Mouse (Mus musculus): ENCODE data around the gene Muc5b. TPM values are rescaled to one million over a fixed set of nuclear protein-coding genes. Genes with fewer than 3 reads are reported as not detected.
"Not testable (repeated sequence)": the region's sequence is repeated elsewhere in the genome, so short reads cannot be mapped to it uniquely, and the experiment has no call there.

Muc5b gene
- total RNA-seq (2021), result not detected
- long read RNA-seq, experiment 1, result 0 reads
- long read RNA-seq, experiment 2, partial matches to known transcripts, result 0 of 1 reads
- long read RNA-seq, experiment 2, other reads (novel, unspliced or antisense), result 1 of 1 reads

- intact Hi-C loops (cut with DNase I), result no loop called here
- DNase-seq, result no peak
These were observed at the start of gene Muc5b for GRCm38 (mm10) chr7:141838779-141839178. Muc5b (plus strand) TSS chr7:141839070.

GRCm38 (mm10) chr7:141794251-141794650 is 44.6 kb upstream of the Muc5b start:
- no peak for DNase-seq
- intact Hi-C loops (cut with DNase I), result no loop called here

- no peak for DNase-seq
- intact Hi-C loops (cut with DNase I), result no loop called here
These were observed 35.7 kb upstream of the Muc5b start for GRCm38 (mm10) chr7:141803206-141803605.

GRCm38 (mm10) chr7:141805384-141805783 is 33.5 kb upstream of the Muc5b start:
- intact Hi-C loops (cut with DNase I), result no loop called here
- DNase-seq, result no peak

- DNase-seq; intact Hi-C loops (cut with DNase I): not testable (repeated sequence)
These were observed 31.0 kb upstream of the Muc5b start for GRCm38 (mm10) chr7:141807823-141808222.

- DNase-seq; intact Hi-C loops (cut with DNase I): not testable (repeated sequence)
These were observed 28.9 kb upstream of the Muc5b start for GRCm38 (mm10) chr7:141809933-141810332.

GRCm38 (mm10) chr7:141813321-141813720 is 25.5 kb upstream of the Muc5b start:
- DNase-seq, result no peak
- intact Hi-C loops (cut with DNase I), result no loop called here

- DNase-seq, result no peak
- intact Hi-C loops (cut with DNase I), result no loop called here
These were observed 23.5 kb upstream of the Muc5b start for GRCm38 (mm10) chr7:141815361-141815760.

GRCm38 (mm10) chr7:141817355-141818075 is 21.4 kb upstream of the Muc5b start:
- intact Hi-C loops (cut with DNase I), result no loop called here
- DNase-seq, result no peak

GRCm38 (mm10) chr7:141818267-141818666 is 20.6 kb upstream of the Muc5b start:
- intact Hi-C loops (cut with DNase I), result no loop called here
- DNase-seq, result no peak

- DNase-seq, result no peak
- intact Hi-C loops (cut with DNase I), result no loop called here
These were observed 16.1 kb upstream of the Muc5b start for GRCm38 (mm10) chr7:141822582-141823261.

- DNase-seq, result no peak
- intact Hi-C loops (cut with DNase I), result no loop called here
These were observed 15.2 kb upstream of the Muc5b start for GRCm38 (mm10) chr7:141823699-141824098.

GRCm38 (mm10) chr7:141824398-141824797 is 14.5 kb upstream of the Muc5b start:
- no peak for DNase-seq
- intact Hi-C loops (cut with DNase I), result no loop called here

- intact Hi-C loops (cut with DNase I), result no loop called here
- DNase-seq, result no peak
These were observed 2.9 kb upstream of the Muc5b start for GRCm38 (mm10) chr7:141835941-141836340.

GRCm38 (mm10) chr7:141836423-141836822 is 2.4 kb upstream of the Muc5b start:
- DNase-seq, result no peak
- intact Hi-C loops (cut with DNase I), result no loop called here

GRCm38 (mm10) chr7:141840354-141840753 is 1.5 kb downstream of the Muc5b start:
- no peak for DNase-seq
- intact Hi-C loops (cut with DNase I), result no loop called here

- intact Hi-C loops (cut with DNase I), result no loop called here
- DNase-seq, result no peak
These were observed 22.2 kb downstream of the Muc5b start for GRCm38 (mm10) chr7:141861046-141861445.

GRCm38 (mm10) chr7:141869644-141870043 is 30.8 kb downstream of the Muc5b start:
- intact Hi-C loops (cut with DNase I), result no loop called here
- DNase-seq, result no peak

GRCm38 (mm10) chr7:141870553-141870952 is 31.7 kb downstream of the Muc5b start:
- intact Hi-C loops (cut with DNase I), result no loop called here
- no peak for DNase-seq

- DNase-seq, result no peak
- intact Hi-C loops (cut with DNase I), result no loop called here
These were observed 36.0 kb downstream of the Muc5b start for GRCm38 (mm10) chr7:141874891-141875290.

GRCm38 (mm10) chr7:141878813-141879212 is 39.9 kb downstream of the Muc5b start:
- intact Hi-C loops (cut with DNase I), result no loop called here
- no peak for DNase-seq

GRCm38 (mm10) chr7:141892151-141892550 is 53.3 kb downstream of the Muc5b start:
- intact Hi-C loops (cut with DNase I), result no loop called here
- no peak for DNase-seq
